ENCODE assay signal across 10 mouse cellular contexts in the genomic region with DNA sequence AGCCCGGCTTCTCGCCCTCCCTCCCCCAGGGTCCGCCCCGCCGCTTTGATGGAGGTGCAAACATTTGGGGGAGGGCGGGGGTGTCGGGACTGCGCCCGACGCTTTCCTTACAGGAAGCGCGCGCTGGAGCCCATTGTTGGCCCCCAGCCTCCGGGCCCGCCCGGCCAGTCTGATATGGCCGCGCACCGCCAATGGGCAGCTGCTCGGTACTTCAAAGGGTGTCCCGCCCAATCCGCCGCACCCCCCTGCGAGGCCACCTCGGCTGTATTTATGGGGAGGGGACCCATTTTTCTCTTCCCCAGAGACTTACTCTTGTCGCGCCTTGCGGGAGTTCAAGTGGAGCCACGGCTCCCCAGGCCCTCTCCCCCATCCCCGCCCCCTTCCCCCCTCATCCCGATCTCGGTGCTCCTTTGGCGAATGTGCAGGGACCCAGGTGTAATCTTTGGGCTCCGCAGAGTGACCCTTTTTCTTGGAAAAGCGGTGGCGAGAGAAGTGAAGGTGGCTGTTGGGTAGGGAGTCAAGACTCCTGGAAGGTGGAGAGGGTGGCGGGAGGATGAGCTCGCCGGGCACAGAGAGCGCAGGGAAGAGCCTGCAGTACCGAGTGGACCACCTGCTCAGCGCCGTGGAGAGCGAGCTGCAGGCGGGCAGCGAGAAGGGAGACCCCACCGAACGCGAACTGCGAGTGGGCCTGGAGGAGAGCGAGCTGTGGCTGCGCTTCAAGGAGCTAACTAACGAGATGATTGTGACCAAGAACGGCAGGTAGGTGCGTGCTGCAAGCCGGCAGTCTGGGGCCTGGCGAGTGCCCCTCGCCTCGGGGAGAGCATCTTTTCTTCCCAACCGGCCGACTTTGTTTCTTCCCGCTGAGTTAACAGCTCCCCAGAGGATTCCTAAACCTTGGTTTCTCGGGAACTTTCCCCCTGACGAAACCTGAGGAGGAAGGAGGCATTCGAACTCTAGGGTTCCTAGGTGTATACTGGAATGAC. TPM values are rescaled to one million over a fixed set of nuclear protein-coding genes. Genes with fewer than 3 reads are reported as not detected.
A peak's percentile ranks its signal among the peaks of the same experiment; 100 is the strongest.
DNase-seq lines count a peak whose midpoint lies in the region; ATAC-seq and TF ChIP-seq lines count a peak whose summit lies in the region.
"Had no signal": no experiment of that assay in that cellular context is flagged by ENCODE, and none has a peak within 500 bp of the region (broad histone marks: within the 10 kb centered on the region; RNA-seq: fewer than 3 reads in every experiment).

A gene (plus strand): TSS at position 446 of the 983 bp plus-strand sequence.

- H3K4me3 ChIP-seq in kidney, embryonic 16.5 days (ENCODE audit: low read length), result peak within 1 kb of the TSS; percentile 39
- peak within 1 kb of the TSS; percentile 28 for H3K4me3 ChIP-seq in embryonic facial prominence, embryonic 14.5 days (ENCODE audit: low read depth, low read length)
- H3K4me3 ChIP-seq in hindbrain, postnatal 0 days (ENCODE audit: low read length), result peak within 1 kb of the TSS; percentile 28
- H3K4me3 ChIP-seq in neural tube, embryonic 12.5 days, result peak within 1 kb of the TSS; percentile 9; the same call in 1 of the 2 replicates
- H3K4me3 ChIP-seq in thymus, adult 2 months (ENCODE audit: control insufficient read depth, insufficient read depth, low read length), result no peak within 1 kb of the TSS

- no peak within 1 kb of the TSS for H3K9ac ChIP-seq in kidney, embryonic 16.5 days (replicated peaks; ENCODE audit: low read length)
- no peak within 1 kb of the TSS for H3K9ac ChIP-seq in embryonic facial prominence, embryonic 14.5 days (ENCODE audit: low read depth, low read length)
- H3K9ac ChIP-seq in hindbrain, postnatal 0 days (replicated peaks; ENCODE audit: low read length), result no peak within 1 kb of the TSS
- 0 out of 2 replicates have a peak within 1 kb of the TSS, but pooled peaks have one; percentile 21 for H3K9ac ChIP-seq in neural tube, embryonic 12.5 days

- TF ChIP-seq CTCF in hindbrain, postnatal 0 days (IDR thresholded peaks at IDR 0.05; ENCODE audit: low read depth), result no peak
- no peak for TF ChIP-seq CTCF in thymus, adult 2 months (IDR thresholded peaks at IDR 0.05; ENCODE audit: borderline replicate concordance, control insufficient read depth, extremely low read depth, insufficient read depth, low read length, poor library complexity)

- H3K4me2 ChIP-seq in kidney, embryonic 16.5 days (replicated peaks; ENCODE audit: low read depth, low read length), result peak within 1 kb of the TSS; percentile 53
- H3K4me2 ChIP-seq in embryonic facial prominence, embryonic 14.5 days (ENCODE audit: low read depth, low read length), result peak within 1 kb of the TSS; percentile 41
- H3K4me2 ChIP-seq in hindbrain, postnatal 0 days (ENCODE audit: low read depth, low read length), result peak within 1 kb of the TSS; percentile 48
- H3K4me2 ChIP-seq in neural tube, embryonic 12.5 days (replicated peaks), result peak within 1 kb of the TSS; percentile 50

- DNase-seq in kidney, postnatal 10 days, result no peak
- DNase-seq in embryonic facial prominence, embryonic 14.5 days (ENCODE audit: low spot score), result no peak
- no peak for DNase-seq in hindbrain, postnatal 0 days (ENCODE audit: low spot score)
- DNase-seq in thymus, adult 2 months, result no peak
- DNase-seq in cerebellum, adult 11 months, result no peak
- DNase-seq: layer of hippocampus, adult 9-11 months had no signal

- peaks cover 20% of the 10 kb centered on the region for H3K4me1 ChIP-seq in kidney, embryonic 16.5 days (ENCODE audit: insufficient read depth, low read length)
- no peaks in the 10 kb centered on the region for H3K4me1 ChIP-seq in embryonic facial prominence, embryonic 14.5 days (ENCODE audit: control insufficient read depth, insufficient read depth, low read length)
- no peaks in the 10 kb centered on the region for H3K4me1 ChIP-seq in hindbrain, postnatal 0 days (ENCODE audit: insufficient read depth, low read length)
- peaks cover 13% of the 10 kb centered on the region for H3K4me1 ChIP-seq in neural tube, embryonic 12.5 days
- H3K4me1 ChIP-seq in thymus, adult 2 months (replicated peaks; ENCODE audit: control insufficient read depth, insufficient read depth, low read length), result no peaks in the 10 kb centered on the region

- no peaks in the 10 kb centered on the region for H3K36me3 ChIP-seq in kidney, embryonic 16.5 days (ENCODE audit: insufficient read depth, low read length)
- no peaks in the 10 kb centered on the region for H3K36me3 ChIP-seq in embryonic facial prominence, embryonic 14.5 days (ENCODE audit: control insufficient read depth, insufficient read depth, low read length)
- no peaks in the 10 kb centered on the region for H3K36me3 ChIP-seq in hindbrain, postnatal 0 days (ENCODE audit: insufficient read depth, low read length)
- H3K36me3 ChIP-seq in neural tube, embryonic 12.5 days, result no peaks in the 10 kb centered on the region
- no peaks in the 10 kb centered on the region for H3K36me3 ChIP-seq in thymus, adult 2 months (ENCODE audit: control insufficient read depth, insufficient read depth, low read length)

- 0 out of 2 replicates have a peak, but pooled peaks have one; percentile 12 for ATAC-seq in kidney, embryonic 16.5 days (ENCODE audit: low FRiP score, low TSS enrichment)
- no peak for ATAC-seq in embryonic facial prominence, embryonic 14.5 days (ENCODE audit: low read depth)
- ATAC-seq in hindbrain, postnatal 0 days, result no peak
- ATAC-seq in neural tube, embryonic 12.5 days (ENCODE audit: low FRiP score, low read depth), result no peak
- no peak for ATAC-seq in megakaryocyte, adult 5-6 weeks (ENCODE audit: poor library complexity, severe bottlenecking)

- no peaks in the 10 kb centered on the region for H3K9me3 ChIP-seq in kidney, embryonic 16.5 days (ENCODE audit: low read length)
- no peaks in the 10 kb centered on the region for H3K9me3 ChIP-seq in embryonic facial prominence, embryonic 14.5 days (ENCODE audit: control insufficient read depth, low read length)
- H3K9me3 ChIP-seq in hindbrain, postnatal 0 days (ENCODE audit: low read length), result no peaks in the 10 kb centered on the region
- no peaks in the 10 kb centered on the region for H3K9me3 ChIP-seq in neural tube, embryonic 12.5 days

- under 1% methylated on average over 61 of the region's 65 CpGs for WGBS in kidney, embryonic 16.5 days
- WGBS in embryonic facial prominence, embryonic 14.5 days, result under 1% methylated on average over 48 of the region's 65 CpGs
- 1% methylated on average over 62 of the region's 65 CpGs for WGBS in hindbrain, postnatal 0 days
- under 1% methylated on average over 65 of the region's 65 CpGs for WGBS in neural tube, embryonic 12.5 days
- 11% methylated on average over 65 of the region's 65 CpGs for WGBS in thymus, adult 2 months

- no peak for TF ChIP-seq POLR2A in thymus, adult 2 months (IDR thresholded peaks at IDR 0.05; ENCODE audit: control insufficient read depth, extremely low read depth, insufficient read depth, low read length, poor library complexity)

- peaks cover 100% of the 10 kb centered on the region for H3K27me3 ChIP-seq in kidney, embryonic 16.5 days (ENCODE audit: insufficient read depth, low read length)
- H3K27me3 ChIP-seq in embryonic facial prominence, embryonic 14.5 days (replicated peaks; ENCODE audit: control insufficient read depth, insufficient read depth, low read length), result peaks cover 100% of the 10 kb centered on the region
- H3K27me3 ChIP-seq in hindbrain, postnatal 0 days (ENCODE audit: insufficient read depth, low read length), result peaks cover 88% of the 10 kb centered on the region
- H3K27me3 ChIP-seq in neural tube, embryonic 12.5 days (replicated peaks), result peaks cover 99% of the 10 kb centered on the region
- H3K27me3 ChIP-seq in thymus, adult 2 months (ENCODE audit: control insufficient read depth, insufficient read depth, low read length), result peaks cover 9% of the 10 kb centered on the region; the same call in 1 of the 2 replicates

- no peak within 1 kb of the TSS for H3K27ac ChIP-seq in kidney, embryonic 16.5 days (ENCODE audit: low read length)
- no peak within 1 kb of the TSS for H3K27ac ChIP-seq in embryonic facial prominence, embryonic 14.5 days (replicated peaks; ENCODE audit: low read depth, low read length)
- H3K27ac ChIP-seq in hindbrain, postnatal 0 days, result no peak within 1 kb of the TSS
- no peak within 1 kb of the TSS for H3K27ac ChIP-seq in neural tube, embryonic 12.5 days
- no peak within 1 kb of the TSS for H3K27ac ChIP-seq in thymus, adult 2 months (ENCODE audit: control insufficient read depth, insufficient read depth, low read length)

RNA-seq across cellular contexts. Expression of the gene that starts here (rescaled TPM):
- polyA plus RNA-seq in kidney, embryonic 16.5 days (2015; fragmentation: Nextera tagmentation; extraction: Ambion mirVana), result 0.10 and 0.24 TPM in 2 replicates
- 0.24 and 0.60 TPM in 2 replicates for polyA plus RNA-seq in embryonic facial prominence, embryonic 14.5 days (2014; fragmentation: Nextera tagmentation; extraction: Ambion mirVana)
- total RNA-seq in hindbrain, postnatal 0 days (2014; rRNA removed), result 0.52 TPM in 1 of 2 replicates, not detected in the other
- polyA plus RNA-seq in hindbrain, postnatal 0 days (2015; fragmentation: Nextera tagmentation; extraction: Ambion mirVana), result 0.31 and 0.44 TPM in 2 replicates
- polyA plus RNA-seq in neural tube, embryonic 12.5 days (2016; fragmentation: Nextera tagmentation; extraction: Ambion mirVana), result 1.3 and 2.0 TPM in 2 replicates
- polyA plus RNA-seq in thymus, adult 2 months (2012; rRNA removed), result 0.63 and 1.8 TPM in 2 replicates
- total RNA-seq in megakaryocyte, adult 5-6 weeks (2015), result not detected in 2 replicates
- not detected in 2 replicates for total RNA-seq in megakaryocyte, adult 5-6 weeks (2017)
- polyA plus RNA-seq: small intestine, adult 2 months had no signal

Comparison
In these comparisons a context has a peak if more than half of its experiments do, and no peak if none do; other contexts are left out.
1. Peak in ATAC-seq, H3K4me3 ChIP-seq and H3K4me2 ChIP-seq in kidney, embryonic 16.5 days; RNA of the gene not detected or under 1 TPM.